Mouse (Mus musculus): ENCODE results near the gene Mettl21a. TPM values are rescaled to one million over a fixed set of nuclear protein-coding genes. Genes with fewer than 3 reads are reported as not detected.
"Not testable (repeated sequence)": the region's sequence is repeated elsewhere in the genome, so short reads cannot be mapped to it uniquely, and the experiment has no call there.

Mettl21a gene
- total and polyA plus RNA-seq, 3 experiments, result 7.4 to 8.5 TPM; not detected in 1

- Histone ChIP-seq H3K9me3 (replicated peaks; ENCODE audit: insufficient read depth, low read length) (no peaks in the 10 kb centered on the region), H3K4me3 (ENCODE audit: control insufficient read depth in 1 of 2, insufficient read depth in 1 of 2, low read depth in 2 of 2, low read length in 2 of 2) (no peak overlapping the region), H3K27me3 (ENCODE audit: control insufficient read depth in 1 of 2, insufficient read depth in 2 of 2, low read length in 2 of 2) (no peaks in the 10 kb centered on the region), H3K79me2 (ENCODE audit: control insufficient read depth, insufficient read depth, low read length, poor library complexity) (no peaks in the 10 kb centered on the region), H3K27ac (ENCODE audit: control insufficient read depth, low read depth, low read length) (no peak overlapping the region), H3K9ac (ENCODE audit: control insufficient read depth, low read depth, low read length, poor library complexity, severe bottlenecking) (no peak overlapping the region), H3K36me3 (ENCODE audit: control insufficient read depth in 1 of 2, insufficient read depth in 2 of 2, low read length in 2 of 2) (peaks cover 0 to 35% of the 10 kb centered on the region in 2 experiments; a peak in 2 of 4 replicates), H3K4me1 (ENCODE audit: control insufficient read depth in 1 of 2, insufficient read depth in 2 of 2, low read length in 2 of 2) (no peaks in the 10 kb centered on the region)
- no peak for DNase-seq (ENCODE audit: low read depth, low spot score)
- TF ChIP-seq NRF1 (IDR thresholded peaks at IDR 0.05; ENCODE audit: insufficient read depth, low read depth, low read length, poor library complexity, severe bottlenecking) (no peak), CTCF (IDR thresholded peaks at IDR 0.05 in 2 of 3, conservative IDR thresholded peaks at IDR 0.05 in 1 of 3; ENCODE audit: control insufficient read depth in 1 of 3, insufficient read depth in 1 of 3, low read depth in 2 of 3, low read length in 3 of 3, poor library complexity in 1 of 3, severe bottlenecking in 1 of 3) (no peak), KAT2A (conservative IDR thresholded peaks at IDR 0.05; ENCODE audit: low read depth, low read length) (no peak), UBTF (IDR thresholded peaks at IDR 0.05; ENCODE audit: borderline replicate concordance, insufficient read depth, low read depth, low read length) (no peak), HCFC1 (IDR thresholded peaks at IDR 0.05; ENCODE audit: low read depth, low read length) (no peak), ZC3H11A (IDR thresholded peaks at IDR 0.05; ENCODE audit: low read depth, low read length) (no peak), ELF1 (IDR thresholded peaks at IDR 0.05; ENCODE audit: low read depth, low read length) (no peak), POLR2AphosphoS5 (IDR thresholded peaks at IDR 0.05; ENCODE audit: borderline replicate concordance, low read depth, low read length) (no peak), ZKSCAN1 (IDR thresholded peaks at IDR 0.05; ENCODE audit: low read depth, low read length) (no peak), EP300 (IDR thresholded peaks at IDR 0.05; ENCODE audit: low read depth in 1 of 2, low read length in 2 of 2) (no peak)
Observed at GRCm38 (mm10) chr1:64578801-64579200, 38.2 kb downstream of the Mettl21a start.

DNA sequence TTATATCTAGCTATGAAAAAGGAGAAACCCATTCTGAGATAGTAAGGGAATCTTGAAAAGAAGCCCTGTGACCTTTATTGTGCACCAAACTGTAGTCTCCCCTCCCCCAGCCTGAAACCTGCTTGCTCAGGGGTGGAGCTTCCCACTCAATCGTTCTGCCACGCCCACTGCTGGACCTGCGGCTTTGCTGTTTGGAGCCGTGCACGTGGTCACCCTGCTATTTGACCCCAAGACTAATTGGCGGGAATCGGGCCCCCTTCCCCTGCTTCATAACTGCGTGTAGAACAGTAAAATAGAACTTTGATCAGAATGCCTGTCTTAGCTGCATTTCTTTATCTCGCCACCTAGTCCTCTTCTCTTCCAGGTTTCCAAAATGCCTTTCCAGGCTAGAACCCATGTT, 39.1 kb downstream of the Mettl21a start:
- not testable (repeated sequence) for H3K27ac ChIP-seq (ENCODE audit: control insufficient read depth, low read depth, low read length); H3K4me1 ChIP-seq (ENCODE audit: control insufficient read depth in 1 of 2, insufficient read depth in 2 of 2, low read length in 2 of 2); H3K79me2 ChIP-seq (ENCODE audit: control insufficient read depth, insufficient read depth, low read length, poor library complexity); H3K4me3 ChIP-seq (ENCODE audit: control insufficient read depth in 1 of 2, insufficient read depth in 1 of 2, low read depth in 2 of 2, low read length in 2 of 2); DNase-seq (ENCODE audit: low read depth, low spot score); H3K9ac ChIP-seq (ENCODE audit: control insufficient read depth, low read depth, low read length, poor library complexity, severe bottlenecking); H3K9me3 ChIP-seq (replicated peaks; ENCODE audit: insufficient read depth, low read length); H3K27me3 ChIP-seq (ENCODE audit: control insufficient read depth in 1 of 2, insufficient read depth in 2 of 2, low read length in 2 of 2)
- H3K36me3 ChIP-seq (ENCODE audit: control insufficient read depth in 1 of 2, insufficient read depth in 2 of 2, low read length in 2 of 2), result peaks cover 0 to 35% of the 10 kb centered on the region in 2 experiments; a peak in 2 of 4 replicates

GRCm38 (mm10) chr1:64576732-64577131, 40.3 kb downstream of the Mettl21a start:
- no peaks in the 10 kb centered on the region for H3K79me2 ChIP-seq (ENCODE audit: control insufficient read depth, insufficient read depth, low read length, poor library complexity)
- no peak for TF ChIP-seq MAX (IDR thresholded peaks at IDR 0.05; ENCODE audit: low read length)
- no peak for TF ChIP-seq TCF12 (IDR thresholded peaks at IDR 0.05; ENCODE audit: low read depth, low read length)
- TF ChIP-seq EP300 (IDR thresholded peaks at IDR 0.05; ENCODE audit: low read depth in 1 of 2, low read length in 2 of 2), result no peak
- TF ChIP-seq MYB (IDR thresholded peaks at IDR 0.05; ENCODE audit: low read depth, low read length), result no peak
- no peak for TF ChIP-seq MXI1 (IDR thresholded peaks at IDR 0.05; ENCODE audit: low read depth, low read length)
- no peak for TF ChIP-seq ETS1 (IDR thresholded peaks at IDR 0.05; ENCODE audit: low read depth, low read length)
- TF ChIP-seq TBP (IDR thresholded peaks at IDR 0.05; ENCODE audit: low read depth, low read length), result no peak
- TF ChIP-seq MYC (IDR thresholded peaks at IDR 0.05; ENCODE audit: low read depth, low read length), result no peak
- TF ChIP-seq KAT2A (conservative IDR thresholded peaks at IDR 0.05; ENCODE audit: low read depth, low read length), result no peak
- TF ChIP-seq JUND (IDR thresholded peaks at IDR 0.05; ENCODE audit: low read depth, low read length), result no peak
- no peak for TF ChIP-seq CHD2 (IDR thresholded peaks at IDR 0.05; ENCODE audit: low read length)
- no peak for TF ChIP-seq HCFC1 (IDR thresholded peaks at IDR 0.05; ENCODE audit: low read depth, low read length)
- H3K27me3 ChIP-seq (ENCODE audit: control insufficient read depth in 1 of 2, insufficient read depth in 2 of 2, low read length in 2 of 2), result no peaks in the 10 kb centered on the region
- H3K9ac ChIP-seq (ENCODE audit: control insufficient read depth, low read depth, low read length, poor library complexity, severe bottlenecking), result no peak overlapping the region
- H3K9me3 ChIP-seq (replicated peaks; ENCODE audit: insufficient read depth, low read length), result no peaks in the 10 kb centered on the region
- no peaks in the 10 kb centered on the region for H3K4me1 ChIP-seq (ENCODE audit: control insufficient read depth in 1 of 2, insufficient read depth in 2 of 2, low read length in 2 of 2)
- peaks cover 0 to 32% of the 10 kb centered on the region in 2 experiments; a peak in 2 of 4 replicates for H3K36me3 ChIP-seq (ENCODE audit: control insufficient read depth in 1 of 2, insufficient read depth in 2 of 2, low read length in 2 of 2)
- no peak overlapping the region for H3K27ac ChIP-seq (ENCODE audit: control insufficient read depth, low read depth, low read length)
- no peak overlapping the region for H3K4me3 ChIP-seq (ENCODE audit: control insufficient read depth in 1 of 2, insufficient read depth in 1 of 2, low read depth in 2 of 2, low read length in 2 of 2)
- no peak for DNase-seq (ENCODE audit: low read depth, low spot score)
